Mouse (Mus musculus) cerebellum, postnatal 36 days (tissue): ENCODE measurements around the gene Wap.

ENCODE experiments used
- DNase-seq, 2 experiments: peaks; one replicate each; pipeline ENCODE4 v3.0.0; 2021 to 2022; ENCODE audit warnings: mixed read lengths in 2 of 2

Gene Wap

DNA sequence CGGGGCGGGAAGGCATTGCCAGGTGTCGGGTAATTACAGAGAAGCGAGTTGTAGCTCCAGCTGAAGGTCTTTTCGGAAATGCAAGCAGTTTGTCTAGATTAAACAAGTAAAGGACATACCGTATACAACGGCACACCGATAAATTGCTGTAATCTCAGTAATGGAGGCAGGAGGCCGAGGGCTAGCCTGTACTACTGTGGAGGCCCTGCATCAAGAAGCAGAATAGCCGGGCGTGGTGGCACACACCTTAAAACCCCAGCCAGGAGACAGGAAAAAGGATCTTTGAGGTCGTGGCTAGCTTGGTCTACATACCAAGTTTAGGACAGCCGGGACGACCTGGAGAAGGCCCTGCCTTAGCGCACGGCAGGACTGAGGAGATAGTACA lies 12.1 kb downstream of the Wap start:
- DNase-seq = no peak

- peak; percentile 93 to 94 for DNase-seq
Observed at GRCm38 (mm10) chr11:6625478-6626387, 12.7 kb downstream of the Wap start, which contains the start of gene Tbrg4. Gene Tbrg4, minus strand, starts transcription at chr11:6626067.

DNA sequence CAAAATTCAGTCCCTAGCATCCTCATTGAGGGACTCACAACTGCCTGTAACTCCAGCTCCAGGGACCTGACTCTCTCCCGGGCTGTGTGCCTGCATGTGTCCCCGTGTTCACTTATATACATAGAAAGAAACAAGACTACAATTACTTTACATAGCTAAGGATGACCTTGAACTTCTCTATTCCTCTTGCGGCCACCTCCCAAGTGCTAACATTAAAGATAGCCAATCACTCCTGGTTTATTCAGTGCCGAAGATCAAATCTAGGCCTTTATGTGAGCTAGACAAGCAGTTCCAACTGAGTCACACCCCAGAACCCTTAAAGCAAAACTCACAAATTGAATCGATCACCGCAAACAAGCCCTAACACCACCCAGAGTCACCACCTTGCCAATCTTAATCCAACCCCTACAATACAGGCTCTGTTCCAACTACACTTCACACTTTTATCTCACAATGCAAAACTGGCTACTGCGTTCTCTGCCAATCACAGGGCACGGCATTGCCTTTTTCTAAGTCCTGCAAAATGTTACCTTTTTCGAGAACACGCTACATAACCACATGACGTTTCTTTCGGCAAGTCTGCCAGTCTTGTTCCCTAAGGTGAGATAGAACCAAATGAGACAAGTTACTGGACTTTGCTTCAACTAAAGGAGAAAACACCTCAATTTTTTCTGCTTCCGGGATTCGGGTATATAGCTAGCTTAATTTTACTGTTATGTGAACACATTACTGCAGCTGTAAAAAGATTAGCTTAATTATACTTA lies 13.6 kb downstream of the Wap start:
- DNase-seq = no peak

DNA sequence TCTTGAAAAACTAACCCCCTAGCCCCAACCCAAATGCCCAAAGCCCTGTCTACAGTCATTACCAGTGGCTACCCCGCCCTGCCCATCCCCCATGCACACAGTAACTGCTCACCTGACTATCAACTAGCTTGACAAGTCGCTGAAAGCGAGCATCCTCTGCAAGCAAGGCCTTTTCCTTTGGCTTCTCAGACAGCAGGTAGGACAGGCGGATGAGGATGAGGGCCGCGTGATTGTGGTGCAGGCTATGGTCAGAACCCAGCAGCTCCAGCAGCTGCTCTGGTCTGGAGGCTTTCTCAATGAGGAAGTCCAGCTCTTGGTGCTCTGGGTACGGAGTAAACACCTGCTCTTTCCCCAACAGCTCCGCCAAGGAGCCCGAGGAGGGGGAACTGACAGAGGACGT lies 14.7 kb downstream of the Wap start:
- no peak for DNase-seq

DNA sequence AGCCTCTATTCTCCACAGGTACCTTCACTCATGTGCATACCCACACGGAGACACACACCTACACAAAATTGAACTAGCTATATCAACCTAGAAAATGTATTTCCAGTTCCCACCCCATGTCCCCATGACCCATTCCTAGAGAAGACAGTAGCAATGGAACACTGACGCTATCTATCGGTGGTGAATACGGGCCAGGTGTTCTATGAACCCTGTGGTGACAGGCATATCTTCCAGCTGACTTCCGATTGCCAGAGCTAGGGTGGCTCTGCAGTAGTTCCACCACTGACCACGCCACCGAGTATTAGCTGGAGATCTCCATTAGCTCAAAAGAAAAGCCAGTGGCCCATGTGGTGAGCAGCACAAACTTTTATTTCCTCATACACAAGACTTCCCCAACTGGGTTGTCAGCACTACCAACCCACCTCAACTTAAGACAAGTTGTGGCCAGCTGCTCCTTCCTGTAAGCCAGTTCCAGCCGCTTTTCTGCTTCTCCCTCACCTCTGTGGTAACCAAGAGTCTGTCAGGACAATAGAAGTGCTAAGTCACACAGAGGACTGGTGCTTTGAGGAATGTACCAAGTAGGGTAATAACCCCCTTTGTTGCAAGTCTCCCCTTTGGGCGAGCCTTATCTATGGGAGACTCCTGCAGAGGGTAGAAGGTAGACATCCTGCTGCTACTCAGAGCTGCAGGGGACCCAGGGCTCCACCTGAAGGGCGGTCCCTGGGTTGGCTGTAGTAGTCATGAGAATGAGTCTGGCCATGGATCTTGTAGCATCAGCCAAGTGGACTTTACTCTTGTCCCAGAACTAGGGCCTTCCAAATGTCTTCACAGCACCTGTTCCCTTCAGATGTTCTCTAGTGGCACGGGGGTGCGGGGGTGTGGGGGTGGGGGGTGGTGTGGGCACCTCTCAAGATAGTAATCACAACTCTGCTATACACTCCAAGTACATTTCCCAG lies 22.9 kb downstream of the Wap start:
- DNase-seq = no peak

DNA sequence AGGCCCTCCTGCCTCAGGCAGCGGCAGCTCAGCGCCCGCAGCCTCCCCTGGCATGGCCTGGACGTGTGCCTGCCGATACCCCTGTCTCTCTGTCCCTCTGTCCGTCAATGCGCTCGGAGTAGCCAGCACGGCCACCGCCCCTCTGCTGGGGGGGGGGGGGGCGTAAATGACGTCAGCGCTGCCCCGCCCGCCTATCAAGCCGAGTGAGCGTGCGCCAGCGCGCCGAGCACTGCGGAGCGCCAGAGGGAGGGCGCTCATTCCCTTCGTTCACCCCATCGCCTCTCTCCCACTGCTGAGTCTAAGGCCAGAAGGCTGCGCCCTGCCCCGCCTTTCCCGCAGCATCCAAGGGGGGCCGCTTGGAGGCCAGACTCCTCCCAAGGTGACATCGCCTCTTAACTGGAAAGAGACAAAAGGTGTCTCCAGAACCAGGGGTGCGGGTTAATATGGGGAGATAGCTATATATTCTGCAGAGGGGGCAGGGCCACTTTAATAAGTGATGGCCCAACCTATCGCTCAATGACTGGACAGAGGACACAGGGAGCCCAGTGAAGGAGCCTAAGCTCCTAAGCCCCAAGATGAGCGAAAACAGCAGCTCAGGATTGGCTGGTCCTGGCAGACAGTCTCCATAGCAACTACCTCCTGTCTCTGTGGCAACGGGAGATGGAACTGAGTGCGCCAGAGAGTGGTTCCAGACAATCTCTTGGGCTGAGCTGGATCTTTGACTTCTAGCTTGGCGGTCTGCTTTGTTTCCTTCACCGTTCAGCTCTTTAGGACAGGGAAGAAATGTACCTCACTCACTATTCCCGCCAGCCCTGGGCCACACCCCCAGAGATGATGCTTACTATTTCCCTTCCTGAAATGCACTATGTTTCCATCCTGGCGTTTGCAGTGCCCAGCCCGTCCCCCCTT lies 32.7 kb downstream of the Wap start, which contains the start of gene Nacad:
Gene Nacad (minus strand): TSS at position 563 of the 909 bp plus-strand sequence.
- peak; percentile 74 to 81 for DNase-seq

DNA sequence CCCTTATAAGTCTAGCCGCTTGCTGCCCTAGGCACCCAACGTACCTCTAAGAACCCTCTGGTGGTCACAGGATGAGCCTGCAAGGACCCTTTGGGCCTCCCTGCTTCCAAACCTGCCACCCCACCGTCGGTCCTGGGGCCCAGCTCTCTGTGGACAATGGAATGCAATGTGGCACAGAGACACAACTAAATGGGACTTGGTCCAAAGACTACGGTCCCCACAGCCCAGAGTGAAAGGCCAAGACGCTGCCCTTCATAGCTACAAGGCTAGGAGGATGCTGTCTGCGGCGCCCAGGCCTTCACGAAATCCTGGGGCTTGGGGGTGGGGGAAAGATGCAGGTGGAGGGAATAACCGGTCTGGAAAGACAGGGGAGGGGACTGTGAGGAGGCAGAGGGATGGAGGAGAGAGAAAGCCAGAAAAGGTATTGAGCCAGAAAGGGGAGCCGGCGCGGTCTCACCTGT lies 33.4 kb downstream of the Wap start:
- DNase-seq = peak in 1 of 2 experiments; percentile 53

DNA sequence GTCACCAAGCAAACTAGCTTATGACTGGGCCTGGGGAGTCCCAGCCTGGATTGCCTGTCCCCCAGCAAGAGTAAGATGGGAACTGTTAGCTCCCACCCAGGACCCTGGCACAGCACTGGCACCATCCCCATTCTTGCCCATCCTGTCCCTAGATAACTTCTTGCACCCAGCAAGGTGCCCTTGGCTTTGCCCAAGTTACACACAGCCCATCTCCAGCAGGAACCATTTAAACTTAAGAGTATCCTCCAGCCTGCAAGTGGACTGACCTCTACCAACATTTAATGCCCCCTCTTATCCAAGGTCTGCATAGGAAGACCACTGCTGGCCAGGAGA lies 33.9 kb downstream of the Wap start:
- no peak for DNase-seq

DNA sequence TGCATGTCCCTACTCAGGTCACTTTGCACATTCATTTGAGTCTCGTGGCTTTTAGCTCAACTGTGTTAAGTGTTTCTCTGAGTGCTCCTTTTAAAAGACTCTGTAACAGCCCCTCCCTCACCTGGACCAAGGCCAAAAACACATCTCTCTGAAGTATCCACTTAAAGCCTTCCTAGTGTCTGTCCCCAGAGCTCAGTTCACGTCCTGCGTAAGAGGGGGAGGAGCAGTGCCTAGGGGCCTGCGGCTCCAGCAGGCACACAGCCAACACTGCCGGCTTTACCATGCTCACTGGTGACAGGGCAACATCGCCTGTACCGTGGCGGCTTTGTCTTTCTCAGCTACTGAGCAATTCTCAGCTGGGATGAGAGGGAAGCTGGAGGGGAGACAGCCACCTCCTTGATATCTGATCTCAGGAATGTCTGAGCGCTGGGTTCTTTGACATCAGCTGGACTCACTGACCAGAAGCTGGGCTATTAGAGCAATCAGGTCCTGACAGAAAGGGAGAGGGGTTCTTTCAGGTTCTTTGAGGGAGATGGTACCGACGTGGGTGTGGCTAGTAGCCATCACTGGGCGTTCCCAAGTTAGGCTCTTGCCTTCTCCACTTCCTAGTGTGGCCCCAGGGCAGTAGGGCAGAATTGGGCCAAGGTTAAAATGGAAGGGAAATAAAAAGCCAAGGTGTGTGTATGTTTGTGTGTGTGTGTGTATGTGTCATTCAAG lies 34.4 kb downstream of the Wap start:
- DNase-seq = peak; percentile 64 to 71

DNA sequence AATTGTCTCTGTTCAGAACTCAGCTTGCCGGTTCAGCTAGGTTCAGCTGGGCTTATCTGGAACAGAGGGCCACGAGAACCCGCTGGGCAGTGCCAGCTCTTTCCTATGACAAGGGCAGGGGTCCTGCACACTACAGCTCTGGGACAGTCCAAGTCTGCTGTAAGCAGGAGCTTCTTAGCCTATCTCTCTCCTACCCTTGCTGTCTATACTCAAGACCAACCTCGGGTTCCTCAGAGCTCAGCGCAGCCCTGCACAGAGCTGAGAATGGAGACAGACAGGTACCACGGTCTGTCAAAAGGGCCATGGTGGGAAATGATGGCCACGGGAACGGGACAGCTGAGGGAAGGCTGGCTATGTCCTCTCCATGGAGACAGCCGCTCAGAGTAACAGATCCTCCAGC lies 35.2 kb downstream of the Wap start:
- no peak for DNase-seq

- no peak for DNase-seq
Observed at GRCm38 (mm10) chr11:6602662-6603061, 35.8 kb downstream of the Wap start.

DNA sequence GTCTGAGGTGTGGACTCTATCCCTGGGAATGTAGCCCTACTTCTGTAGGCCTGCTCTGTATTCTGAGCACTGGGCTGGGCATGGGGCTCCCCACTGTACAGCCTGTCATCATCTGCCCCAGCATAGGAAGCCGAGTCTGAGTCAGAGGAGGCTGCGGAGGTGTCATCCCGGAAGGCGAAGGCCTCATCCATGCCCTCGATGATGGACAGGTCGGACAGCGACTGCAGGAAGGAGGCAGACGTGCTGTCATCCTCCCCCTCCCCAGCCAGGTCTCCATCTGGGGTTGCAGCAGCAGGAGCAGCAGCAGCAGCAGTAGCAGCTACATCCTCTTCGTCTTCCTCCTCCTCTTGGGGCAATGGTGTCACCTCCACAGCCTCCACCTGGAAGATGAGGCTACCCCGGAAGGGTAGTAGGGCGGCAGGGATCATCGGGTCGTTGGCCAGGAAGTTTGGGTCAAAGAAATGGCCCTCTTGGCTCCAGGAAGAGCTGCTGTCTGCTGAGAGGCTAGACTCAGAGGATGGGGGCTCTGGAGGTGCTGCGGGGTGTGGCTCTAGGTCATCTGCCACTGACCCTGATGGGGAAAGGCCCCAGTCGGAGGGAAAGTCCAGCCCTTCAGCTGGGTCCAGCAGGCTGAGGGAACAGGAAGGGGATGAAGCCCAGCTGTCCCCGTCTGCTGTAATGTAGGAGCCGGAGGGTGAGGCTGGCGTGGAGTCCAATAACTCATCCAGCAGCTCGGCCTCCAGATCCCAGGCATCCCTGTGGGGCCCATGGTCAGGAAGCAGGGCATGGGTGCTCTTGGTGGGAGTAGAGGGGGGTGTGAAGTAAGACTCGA lies 36.6 kb downstream of the Wap start:
- DNase-seq = no peak

DNA sequence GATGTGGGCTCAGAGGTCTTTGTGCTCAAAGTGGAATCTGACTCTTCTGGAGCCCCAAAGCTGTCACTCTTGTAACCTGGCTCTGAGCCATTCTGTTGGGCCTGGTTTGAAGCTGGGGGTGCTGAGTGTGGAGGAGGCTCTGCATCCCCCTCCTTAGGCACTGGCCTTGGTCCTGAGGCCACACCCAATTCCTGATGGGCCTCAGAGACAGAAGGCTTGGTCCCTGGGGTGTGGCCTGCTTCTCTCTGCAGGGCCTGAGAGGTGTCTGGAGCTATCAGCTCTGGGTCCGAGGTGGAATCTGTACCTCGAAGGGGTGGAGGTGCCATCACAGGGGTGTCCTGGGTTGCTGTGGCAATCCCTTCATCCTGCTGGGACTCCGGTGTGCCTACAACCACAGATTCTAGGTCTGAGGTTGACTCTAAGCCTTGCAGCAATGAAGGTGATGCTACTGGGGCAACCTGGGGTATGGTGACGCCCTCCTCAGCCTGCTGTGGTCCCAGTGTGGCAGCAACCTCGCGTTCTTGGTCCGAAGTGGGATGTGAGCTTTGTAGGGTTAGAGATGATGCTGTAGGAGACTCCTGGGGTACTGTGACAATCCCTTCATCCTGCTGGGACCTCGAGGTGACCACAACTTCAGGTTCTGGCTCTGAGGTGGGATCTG lies 38.0 kb downstream of the Wap start:
- no peak for DNase-seq

- peak in 1 of 2 experiments; percentile 19 for DNase-seq
Observed at GRCm38 (mm10) chr11:6599831-6600230, 38.6 kb downstream of the Wap start.

GRCm38 (mm10) chr11:6599011-6599681 lies 39.3 kb downstream of the Wap start:
- peak in 1 of 2 experiments; percentile 23 for DNase-seq

- DNase-seq = no peak
Observed at GRCm38 (mm10) chr11:6598191-6598889, 40.1 kb downstream of the Wap start.

DNA sequence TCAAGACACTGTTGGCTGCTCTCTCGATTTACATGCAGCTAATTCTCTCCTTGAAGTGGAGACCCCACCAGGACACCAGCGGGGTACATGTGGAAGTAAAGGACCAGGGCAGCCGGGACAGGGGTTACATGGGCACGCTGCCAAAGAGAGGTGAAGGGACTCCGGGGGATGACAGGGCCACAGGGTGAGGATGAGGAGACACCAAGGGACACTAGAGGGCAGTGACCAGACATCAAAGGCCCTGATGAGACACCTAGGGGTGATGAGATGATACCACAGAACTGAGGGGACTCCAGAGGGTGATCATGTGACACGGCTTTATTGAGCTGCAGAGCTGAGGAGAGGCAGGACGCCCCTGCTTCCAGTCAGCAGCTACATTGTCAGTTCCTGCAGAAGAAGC lies 40.9 kb downstream of the Wap start:
- no peak for DNase-seq

- DNase-seq = no peak
Observed at GRCm38 (mm10) chr11:6596616-6597015, 41.8 kb downstream of the Wap start.
